Mouse (Mus musculus): ENCODE measurements around the gene Mroh2a. TPM values are rescaled to one million over a fixed set of nuclear protein-coding genes. Genes with fewer than 3 reads are reported as not detected.

Gene Mroh2a
- polyA plus RNA-seq (2012; rRNA removed): 0.02 TPM in 1 of 2 replicates, not detected in the other

DNA sequence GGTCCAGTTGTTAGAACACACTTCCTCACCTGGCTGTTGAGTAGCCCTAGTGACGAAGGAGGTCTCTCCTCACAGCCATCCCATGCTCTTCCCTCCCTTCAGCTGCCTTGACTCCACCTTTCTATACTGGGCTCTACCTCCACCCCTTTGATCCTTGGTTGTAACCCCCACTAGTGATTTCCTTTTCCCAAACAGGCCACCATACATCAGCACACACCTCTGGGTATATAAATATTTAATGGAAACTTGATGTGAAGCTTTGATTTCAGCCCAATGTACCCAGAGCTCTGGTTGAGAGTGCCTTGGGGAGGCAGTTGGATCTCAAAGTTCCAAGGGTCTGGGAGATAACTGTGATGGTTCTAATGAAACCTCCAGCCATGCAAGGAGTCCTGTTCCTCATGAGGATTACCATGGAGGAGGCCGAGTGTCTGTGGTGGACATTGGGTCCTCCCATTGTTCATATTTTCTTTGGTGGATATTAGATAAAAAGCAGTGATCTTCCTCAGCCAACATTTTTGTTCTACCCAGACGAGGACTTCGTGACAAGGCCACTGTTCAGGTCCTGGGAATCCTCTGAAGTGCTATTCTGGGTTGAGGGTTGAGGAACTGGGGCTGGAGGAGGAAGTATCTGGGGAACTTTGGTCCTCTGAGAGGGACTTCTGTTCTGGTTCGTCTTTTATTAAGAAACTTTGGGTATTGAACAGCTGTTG, at the start of gene Mroh2a:
Gene Mroh2a, plus strand, starts transcription at position 317 of the 710 bp plus-strand sequence.
- H3K4me1 ChIP-seq (ENCODE audit: control insufficient read depth, insufficient read depth, low read length): no peaks in the 10 kb centered on the region
- no peak within 1 kb of the TSS for H3K4me3 ChIP-seq (ENCODE audit: insufficient read depth, low read length)
- TF ChIP-seq POLR2A (IDR thresholded peaks at IDR 0.05; ENCODE audit: extremely low read depth, insufficient read depth, low read length): no peak
- TF ChIP-seq CTCF (IDR thresholded peaks at IDR 0.05; ENCODE audit: extremely low read depth, insufficient read depth, low read length): no peak
- H3K27ac ChIP-seq (ENCODE audit: insufficient read depth, low read length): no peak within 1 kb of the TSS

DNA sequence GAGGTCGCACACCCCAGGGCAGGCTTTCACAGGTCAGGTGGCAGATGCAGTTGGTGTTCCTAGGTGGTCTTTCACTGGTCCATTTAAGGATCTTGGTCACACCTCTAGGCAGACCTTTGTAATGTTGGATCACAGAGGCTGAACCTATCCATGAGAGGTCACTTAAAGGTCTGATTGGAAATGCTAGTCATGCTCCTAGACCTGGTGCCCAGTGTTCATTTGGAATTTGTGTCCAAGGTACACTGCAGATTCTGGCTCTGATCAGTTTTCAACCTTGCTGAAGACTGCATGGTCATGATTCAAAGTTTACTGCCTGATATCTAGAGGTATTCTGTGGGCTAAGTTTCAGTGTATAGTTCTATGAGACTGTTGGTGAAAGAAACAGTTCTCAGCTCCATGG, 47.1 kb upstream of the Mroh2a start:
- no peak overlapping the region for H3K27ac ChIP-seq (ENCODE audit: insufficient read depth, low read length)
- TF ChIP-seq POLR2A (IDR thresholded peaks at IDR 0.05; ENCODE audit: extremely low read depth, insufficient read depth, low read length) (no peak), CTCF (IDR thresholded peaks at IDR 0.05; ENCODE audit: extremely low read depth, insufficient read depth, low read length) (no peak)
- H3K4me1 ChIP-seq (ENCODE audit: control insufficient read depth, insufficient read depth, low read length): no peaks in the 10 kb centered on the region
- no peak overlapping the region for H3K4me3 ChIP-seq (ENCODE audit: insufficient read depth, low read length)

GRCm38 (mm10) chr1:88186325-88186935, 40.4 kb upstream of the Mroh2a start:
- no peak overlapping the region for H3K27ac ChIP-seq (ENCODE audit: insufficient read depth, low read length)
- H3K4me3 ChIP-seq (ENCODE audit: insufficient read depth, low read length): no peak overlapping the region
- H3K4me1 ChIP-seq (ENCODE audit: control insufficient read depth, insufficient read depth, low read length): no peaks in the 10 kb centered on the region
- TF ChIP-seq POLR2A (IDR thresholded peaks at IDR 0.05; ENCODE audit: extremely low read depth, insufficient read depth, low read length) (no peak), CTCF (IDR thresholded peaks at IDR 0.05; ENCODE audit: extremely low read depth, insufficient read depth, low read length) (no peak)

GRCm38 (mm10) chr1:88192136-88192535, 34.6 kb upstream of the Mroh2a start:
- TF ChIP-seq CTCF (IDR thresholded peaks at IDR 0.05; ENCODE audit: extremely low read depth, insufficient read depth, low read length) (no peak), POLR2A (IDR thresholded peaks at IDR 0.05; ENCODE audit: extremely low read depth, insufficient read depth, low read length) (no peak)
- no peaks in the 10 kb centered on the region for H3K4me1 ChIP-seq (ENCODE audit: control insufficient read depth, insufficient read depth, low read length)
- H3K4me3 ChIP-seq (ENCODE audit: insufficient read depth, low read length): no peak overlapping the region
- no peak overlapping the region for H3K27ac ChIP-seq (ENCODE audit: insufficient read depth, low read length)

- no peaks in the 10 kb centered on the region for H3K4me1 ChIP-seq (ENCODE audit: control insufficient read depth, insufficient read depth, low read length)
- H3K4me3 ChIP-seq (ENCODE audit: insufficient read depth, low read length): no peak overlapping the region
- no peak overlapping the region for H3K27ac ChIP-seq (ENCODE audit: insufficient read depth, low read length)
- TF ChIP-seq CTCF (IDR thresholded peaks at IDR 0.05; ENCODE audit: extremely low read depth, insufficient read depth, low read length) (no peak), POLR2A (IDR thresholded peaks at IDR 0.05; ENCODE audit: extremely low read depth, insufficient read depth, low read length) (no peak)
Measured at GRCm38 (mm10) chr1:88195687-88196086, 31.1 kb upstream of the Mroh2a start.

- no peak overlapping the region for H3K4me3 ChIP-seq (ENCODE audit: insufficient read depth, low read length)
- no peaks in the 10 kb centered on the region for H3K4me1 ChIP-seq (ENCODE audit: control insufficient read depth, insufficient read depth, low read length)
- no peak overlapping the region for H3K27ac ChIP-seq (ENCODE audit: insufficient read depth, low read length)
- TF ChIP-seq POLR2A (IDR thresholded peaks at IDR 0.05; ENCODE audit: extremely low read depth, insufficient read depth, low read length) (no peak), CTCF (IDR thresholded peaks at IDR 0.05; ENCODE audit: extremely low read depth, insufficient read depth, low read length) (no peak)
Measured at GRCm38 (mm10) chr1:88197443-88197842, 29.3 kb upstream of the Mroh2a start.

GRCm38 (mm10) chr1:88199996-88200395, 26.8 kb upstream of the Mroh2a start:
- Histone ChIP-seq H3K4me1 (ENCODE audit: control insufficient read depth, insufficient read depth, low read length) (no peaks in the 10 kb centered on the region), H3K4me3 (ENCODE audit: insufficient read depth, low read length) (no peak overlapping the region), H3K27ac (ENCODE audit: insufficient read depth, low read length) (no peak overlapping the region)
- TF ChIP-seq POLR2A (IDR thresholded peaks at IDR 0.05; ENCODE audit: extremely low read depth, insufficient read depth, low read length) (no peak), CTCF (IDR thresholded peaks at IDR 0.05; ENCODE audit: extremely low read depth, insufficient read depth, low read length) (no peak)

DNA sequence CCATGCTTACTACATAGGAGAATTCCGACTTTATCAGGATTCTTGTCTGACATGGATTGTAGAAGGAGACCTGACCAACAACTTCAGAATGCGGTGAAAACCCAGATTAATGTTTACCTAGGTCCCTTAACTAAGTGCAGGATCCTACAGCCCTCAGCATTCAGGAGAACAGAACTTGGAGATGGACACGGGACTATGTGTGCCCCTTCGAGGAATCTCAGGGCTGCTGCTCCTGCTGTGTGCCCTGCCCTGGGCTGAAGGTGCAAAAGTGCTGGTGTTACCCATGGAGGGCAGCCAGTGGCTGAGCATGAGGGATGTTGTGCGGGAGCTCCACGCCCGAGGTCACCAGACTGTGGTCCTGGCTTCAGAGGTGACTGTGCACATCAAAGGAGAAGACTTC, 26.3 kb upstream of the Mroh2a start, which contains the start of gene Ugt1a2:
Gene Ugt1a2, plus strand, starts transcription at position 146 of the 400 bp plus-strand sequence.
- no peak within 1 kb of the TSS for H3K27ac ChIP-seq (ENCODE audit: insufficient read depth, low read length)
- no peaks in the 10 kb centered on the region for H3K4me1 ChIP-seq (ENCODE audit: control insufficient read depth, insufficient read depth, low read length)
- H3K4me3 ChIP-seq (ENCODE audit: insufficient read depth, low read length): no peak within 1 kb of the TSS
- no peak for TF ChIP-seq CTCF (IDR thresholded peaks at IDR 0.05; ENCODE audit: extremely low read depth, insufficient read depth, low read length)
- no peak for TF ChIP-seq POLR2A (IDR thresholded peaks at IDR 0.05; ENCODE audit: extremely low read depth, insufficient read depth, low read length)

GRCm38 (mm10) chr1:88205294-88205922, 21.4 kb upstream of the Mroh2a start, which contains the start of gene Dnajb3:
TSS of gene Dnajb3 (minus strand) at chr1:88205782.
- Histone ChIP-seq H3K4me3 (ENCODE audit: insufficient read depth, low read length) (peak within 1 kb of the TSS; percentile 59), H3K4me1 (ENCODE audit: control insufficient read depth, insufficient read depth, low read length) (no peaks in the 10 kb centered on the region), H3K27ac (ENCODE audit: insufficient read depth, low read length) (no peak within 1 kb of the TSS)
- TF ChIP-seq POLR2A (IDR thresholded peaks at IDR 0.05; ENCODE audit: extremely low read depth, insufficient read depth, low read length): no peak
- no peak for TF ChIP-seq CTCF (IDR thresholded peaks at IDR 0.05; ENCODE audit: extremely low read depth, insufficient read depth, low read length)

Data from cortical plate, adult 2 months (tissue).